Mouse (Mus musculus) NIH3T3 (cell line): ENCODE results near the gene Ly6g6f.
A peak's percentile ranks its signal among the peaks of the same experiment; 100 is the strongest.

ENCODE experiments used
- DNase-seq: peaks from one replicate; pipeline ENCODE4 v3.0.0-alpha.2; 2012; ENCODE audit warnings: low read depth

Ly6g6f gene

GRCm38 (mm10) chr17:35077786-35078233 lies 7.6 kb downstream of the Ly6g6f start, which contains the start of gene Ly6g6d:
Gene Ly6g6d, minus strand, starts transcription at chr17:35078065.
- no peak for DNase-seq

GRCm38 (mm10) chr17:35077285-35077684 lies 8.1 kb downstream of the Ly6g6f start:
- no peak for DNase-seq

- no peak for DNase-seq
These were observed 8.8 kb downstream of the Ly6g6f start, which contains the start of gene Ly6g6e for GRCm38 (mm10) chr17:35076507-35077176. Gene Ly6g6e, plus strand, starts transcription at chr17:35076902.

- DNase-seq = no peak
These were observed 11.3 kb downstream of the Ly6g6f start for GRCm38 (mm10) chr17:35074097-35074496.

GRCm38 (mm10) chr17:35071454-35071853 lies 14.0 kb downstream of the Ly6g6f start:
- no peak for DNase-seq

GRCm38 (mm10) chr17:35070556-35071229 lies 14.7 kb downstream of the Ly6g6f start:
- DNase-seq = peak; percentile 18

- peak; percentile 52 for DNase-seq
These were observed 17.0 kb downstream of the Ly6g6f start for GRCm38 (mm10) chr17:35068213-35068914.

- DNase-seq = no peak
These were observed 19.3 kb downstream of the Ly6g6f start, which contains the start of gene Mpig6b for GRCm38 (mm10) chr17:35066084-35066483. Gene Mpig6b, minus strand, starts transcription at chr17:35066184.

- no peak for DNase-seq
These were observed 20.2 kb downstream of the Ly6g6f start, which contains the start of gene Ly6g6c for GRCm38 (mm10) chr17:35064951-35065947. Gene Ly6g6c, plus strand, starts transcription at chr17:35065388.

- DNase-seq = no peak
These were observed 21.0 kb downstream of the Ly6g6f start for GRCm38 (mm10) chr17:35064378-35064877.

GRCm38 (mm10) chr17:35063466-35063865 lies 21.9 kb downstream of the Ly6g6f start:
- peak; percentile 46 for DNase-seq

GRCm38 (mm10) chr17:35061299-35061698 lies 24.1 kb downstream of the Ly6g6f start:
- no peak for DNase-seq

GRCm38 (mm10) chr17:35060737-35061297 lies 24.6 kb downstream of the Ly6g6f start:
- peak; percentile 53 for DNase-seq

- no peak for DNase-seq
These were observed 25.3 kb downstream of the Ly6g6f start for GRCm38 (mm10) chr17:35060071-35060470.

- DNase-seq = peak; percentile 96
These were observed 26.2 kb downstream of the Ly6g6f start, which contains the start of gene Ddah2 for GRCm38 (mm10) chr17:35058911-35059892. Gene Ddah2, plus strand, starts transcription at chr17:35059035.

GRCm38 (mm10) chr17:35058316-35058715 lies 27.1 kb downstream of the Ly6g6f start:
- DNase-seq = no peak

- DNase-seq = no peak
These were observed 28.3 kb downstream of the Ly6g6f start for GRCm38 (mm10) chr17:35057090-35057489.

GRCm38 (mm10) chr17:35055691-35056495 lies 29.5 kb downstream of the Ly6g6f start:
- DNase-seq = no peak
